Mouse (Mus musculus): Measurements from ENCODE around the gene Kif5c.

Gene Kif5c

GRCm38 (mm10) chr2:49719854-49720253, 100.8 kb downstream of the Kif5c start:
- DNase-seq (ENCODE audit: low read depth, low spot score): no peak

- DNase-seq (ENCODE audit: low read depth, low spot score): no peak
Observed at GRCm38 (mm10) chr2:49720343-49720742, 101.2 kb downstream of the Kif5c start.

GRCm38 (mm10) chr2:49722331-49722730, 103.2 kb downstream of the Kif5c start:
- no peak for DNase-seq (ENCODE audit: low read depth, low spot score)

GRCm38 (mm10) chr2:49722983-49723382, 103.9 kb downstream of the Kif5c start:
- no peak for DNase-seq (ENCODE audit: low read depth, low spot score)

GRCm38 (mm10) chr2:49726672-49727071, 107.6 kb downstream of the Kif5c start:
- no peak for DNase-seq (ENCODE audit: low read depth, low spot score)

GRCm38 (mm10) chr2:49727199-49727598, 108.1 kb downstream of the Kif5c start:
- no peak for DNase-seq (ENCODE audit: low read depth, low spot score)

GRCm38 (mm10) chr2:49727686-49728085, 108.6 kb downstream of the Kif5c start:
- no peak for DNase-seq (ENCODE audit: low read depth, low spot score)

- no peak for DNase-seq (ENCODE audit: low read depth, low spot score)
Observed at GRCm38 (mm10) chr2:49728896-49729610, 110.0 kb downstream of the Kif5c start.

- DNase-seq (ENCODE audit: low read depth, low spot score): no peak
Observed at GRCm38 (mm10) chr2:49729611-49729969, 110.5 kb downstream of the Kif5c start.

GRCm38 (mm10) chr2:49730183-49730582, 111.1 kb downstream of the Kif5c start:
- DNase-seq (ENCODE audit: low read depth, low spot score): no peak

GRCm38 (mm10) chr2:49732745-49733655, 113.9 kb downstream of the Kif5c start:
- no peak for DNase-seq (ENCODE audit: low read depth, low spot score)

GRCm38 (mm10) chr2:49733656-49734008, 114.5 kb downstream of the Kif5c start:
- DNase-seq (ENCODE audit: low read depth, low spot score): no peak

GRCm38 (mm10) chr2:49734013-49734780, 115.1 kb downstream of the Kif5c start:
- no peak for DNase-seq (ENCODE audit: low read depth, low spot score)

- DNase-seq (ENCODE audit: low read depth, low spot score): no peak
Observed at GRCm38 (mm10) chr2:49735386-49735785, 116.3 kb downstream of the Kif5c start.

- no peak for DNase-seq (ENCODE audit: low read depth, low spot score)
Observed at GRCm38 (mm10) chr2:49739046-49739445, 119.9 kb downstream of the Kif5c start.

GRCm38 (mm10) chr2:49741026-49741425, 121.9 kb downstream of the Kif5c start:
- DNase-seq (ENCODE audit: low read depth, low spot score): no peak

GRCm38 (mm10) chr2:49741895-49742734, 123.0 kb downstream of the Kif5c start:
- no peak for DNase-seq (ENCODE audit: low read depth, low spot score)

GRCm38 (mm10) chr2:49742919-49743318, 123.8 kb downstream of the Kif5c start:
- no peak for DNase-seq (ENCODE audit: low read depth, low spot score)

GRCm38 (mm10) chr2:49743775-49744174, 124.7 kb downstream of the Kif5c start:
- no peak for DNase-seq (ENCODE audit: low read depth, low spot score)

GRCm38 (mm10) chr2:49744251-49745093, 125.4 kb downstream of the Kif5c start:
- DNase-seq (ENCODE audit: low read depth, low spot score): no peak
